Mouse (Mus musculus) heart, postnatal 0 days (tissue): ENCODE measurements around the gene Ppp1r9a. TPM values are rescaled to one million over a fixed set of nuclear protein-coding genes. Genes with fewer than 3 reads are reported as not detected.
A peak's percentile ranks its signal among the peaks of the same experiment; 100 is the strongest.

Source experiments
- ATAC-seq: fragments of 200-750 bp; cut with Nextera tagmentation; 2 replicates; pipeline ENCODE4 v1.8.0; 2017; ENCODE audit warnings: low read depth, moderate number of reproducible peaks, moderate library complexity; ENCODE audit not compliant: insufficient read depth
- DNase-seq: peaks from one replicate; pipeline ENCODE4 v3.0.0-alpha.2; 2016; ENCODE audit warnings: low spot score
- H3K27ac ChIP-seq: fragments of 300-500 bp; sonication (generic); 2 replicates; pipeline ENCODE4 v1.5.1; 2014; ENCODE audit warnings: low read depth, mild to moderate bottlenecking
- H3K27me3 ChIP-seq: fragments of 300-500 bp; sonication (generic); 2 replicates; pipeline ENCODE4 v1.6.1; 2014; ENCODE audit warnings: low read length, mixed read lengths; ENCODE audit not compliant: control insufficient read depth, insufficient read depth
- H3K36me3 ChIP-seq: fragments of 300-500 bp; sonication (generic); replicated peaks from 2 replicates; pipeline ENCODE4 v1.6.1; 2014; ENCODE audit warnings: low read length, mixed read lengths; ENCODE audit not compliant: control insufficient read depth, insufficient read depth
- H3K4me1 ChIP-seq: fragments of 300-500 bp; sonication (generic); 2 replicates; pipeline ENCODE4 v1.6.1; 2014; ENCODE audit warnings: antibody characterized with exemption; ENCODE audit not compliant: control insufficient read depth, insufficient read depth
- H3K4me2 ChIP-seq: fragments of 300-500 bp; sonication (generic); 2 replicates; pipeline ENCODE4 v1.6.1; 2014; ENCODE audit warnings: low read depth, mild to moderate bottlenecking, low read length, moderate library complexity
- H3K4me3 ChIP-seq: fragments of 300-500 bp; sonication (generic); 2 replicates; pipeline ENCODE4 v1.5.1; 2014; ENCODE audit warnings: low read depth, low read length
- H3K9ac ChIP-seq: fragments of 300-500 bp; sonication (generic); replicated peaks from 2 replicates; pipeline ENCODE4 v1.6.1; 2014; ENCODE audit warnings: low read depth, low read length, mixed read lengths
- H3K9me3 ChIP-seq: fragments of 300-500 bp; sonication (generic); replicated peaks from 2 replicates; pipeline ENCODE4 v1.6.1; 2016; ENCODE audit warnings: low read length; ENCODE audit not compliant: control insufficient read depth
- CTCF ChIP-seq: IDR thresholded peaks from 2 replicates; pipeline ENCODE4 v1.5.1; 2016; ENCODE audit warnings: antibody characterized with exemption, control low read depth, low read depth
- EP300 ChIP-seq: IDR thresholded peaks from 2 replicates; pipeline ENCODE4 v1.6.1; 2016; ENCODE audit warnings: antibody characterized with exemption, low read depth
- WGBS: fragments of 180-500 bp; shearing (Covaris S2); extraction: QIAGEN DNeasy Blood & Tissue Kit; methylation state at CpG from one replicate; pipeline ENCODE4 v1.1.7; 2014; 5-methylcytosine and 5-hydroxymethylcytosine counted together
- polyA plus RNA-seq: library from polyadenylated mRNA; unstranded; fragments of >200 nt; fragmentation: Nextera tagmentation; extraction: Ambion mirVana; gene quantifications from 2 replicates; pipeline ENCODE4 v1.2.1, GENCODE M21; 2015
- total RNA-seq: library from RNA; depleted of rRNA; stranded (reverse); fragments of >200 nt; gene quantifications from 2 replicates; pipeline ENCODE4 v1.2.3, GENCODE M21; 2014; ENCODE audit warnings: low replicate concordance

Ppp1r9a gene
- total and polyA plus RNA-seq, 2 experiments from 2014 or later, result 8.3 to 11.6 TPM

- 86% methylated on average over 8 of the region's 8 CpGs for WGBS
- no peaks in the 10 kb centered on the region for H3K9me3 ChIP-seq
- H3K27me3 ChIP-seq, result no peaks in the 10 kb centered on the region
- ATAC-seq, result no peak
- no peak overlapping the region for H3K27ac ChIP-seq
- no peak for DNase-seq
- no peaks in the 10 kb centered on the region for H3K36me3 ChIP-seq
- no peak overlapping the region for H3K4me2 ChIP-seq
- TF ChIP-seq CTCF, result no peak
- no peak for TF ChIP-seq EP300
- no peak overlapping the region for H3K4me3 ChIP-seq
- H3K9ac ChIP-seq, result no peak overlapping the region
- H3K4me1 ChIP-seq, result peaks cover 6% of the 10 kb centered on the region
These were observed 98.1 kb downstream of the Ppp1r9a start for GRCm38 (mm10) chr6:5000788-5001187.

- H3K4me3 ChIP-seq, result peak overlapping the region; percentile 19
- H3K9ac ChIP-seq, result no peak overlapping the region
- peaks cover 12% of the 10 kb centered on the region for H3K4me1 ChIP-seq
- H3K4me2 ChIP-seq, result peak overlapping the region; percentile 52
- no peaks in the 10 kb centered on the region for H3K27me3 ChIP-seq
- DNase-seq (peak; percentile 57), ATAC-seq (peak; percentile 60)
- H3K9me3 ChIP-seq, result no peaks in the 10 kb centered on the region
- H3K36me3 ChIP-seq, result no peaks in the 10 kb centered on the region
- H3K27ac ChIP-seq, result peak overlapping the region; percentile 55
- TF ChIP-seq CTCF (no peak), EP300 (no peak)
- 32% methylated on average over 22 of the region's 22 CpGs for WGBS
These were observed 103.0 kb downstream of the Ppp1r9a start for GRCm38 (mm10) chr6:5005491-5006275.

GRCm38 (mm10) chr6:5006283-5006946 is 103.7 kb downstream of the Ppp1r9a start:
- Histone ChIP-seq H3K9me3 (no peaks in the 10 kb centered on the region), H3K36me3 (no peaks in the 10 kb centered on the region), H3K4me1 (peaks cover 12% of the 10 kb centered on the region), H3K4me2 (peak overlapping the region; percentile 52), H3K4me3 (no peak overlapping the region), H3K27me3 (no peaks in the 10 kb centered on the region), H3K9ac (no peak overlapping the region), H3K27ac (peak overlapping the region; percentile 26; the same call in 1 of the 2 replicates)
- no peak for DNase-seq
- 71% methylated on average over 6 of the region's 6 CpGs for WGBS
- TF ChIP-seq EP300 (no peak), CTCF (no peak)
- no peak for ATAC-seq

- H3K36me3 ChIP-seq, result no peaks in the 10 kb centered on the region
- ATAC-seq, result no peak
- H3K9me3 ChIP-seq, result no peaks in the 10 kb centered on the region
- no peaks in the 10 kb centered on the region for H3K27me3 ChIP-seq
- peaks cover 12% of the 10 kb centered on the region for H3K4me1 ChIP-seq
- no peak overlapping the region for H3K27ac ChIP-seq
- no peak overlapping the region for H3K9ac ChIP-seq
- 61% methylated on average over 2 of the region's 2 CpGs for WGBS
- TF ChIP-seq CTCF (no peak), EP300 (no peak)
- no peak overlapping the region for H3K4me3 ChIP-seq
- DNase-seq, result no peak
- H3K4me2 ChIP-seq, result no peak overlapping the region
These were observed 105.4 kb downstream of the Ppp1r9a start for GRCm38 (mm10) chr6:5008166-5008565.

- H3K9me3 ChIP-seq, result no peaks in the 10 kb centered on the region
- H3K36me3 ChIP-seq, result no peaks in the 10 kb centered on the region
- no peak for ATAC-seq
- no peak for DNase-seq
- no peak overlapping the region for H3K4me3 ChIP-seq
- no peaks in the 10 kb centered on the region for H3K27me3 ChIP-seq
- H3K4me2 ChIP-seq, result no peak overlapping the region
- no peak for TF ChIP-seq CTCF
- no peak for TF ChIP-seq EP300
- H3K27ac ChIP-seq, result no peak overlapping the region
- H3K4me1 ChIP-seq, result peaks cover 12% of the 10 kb centered on the region
- 54% methylated on average over 15 of the region's 15 CpGs for WGBS
- H3K9ac ChIP-seq, result no peak overlapping the region
These were observed 105.9 kb downstream of the Ppp1r9a start for GRCm38 (mm10) chr6:5008603-5009002.
